Mouse (Mus musculus) embryonic fibroblast, embryonic 13.5 days (primary cell): ENCODE measurements around the gene Coq10a.
A peak's percentile ranks its signal among the peaks of the same experiment; 100 is the strongest.

Experiments used
- CTCF ChIP-seq: IDR thresholded peaks from 2 replicates; pipeline ENCODE4 v1.5.1; 2011; ENCODE audit warnings: mild to moderate bottlenecking, control low read depth, low read length, moderate library complexity, borderline replicate concordance; ENCODE audit not compliant: insufficient read depth
- POLR2A ChIP-seq: IDR thresholded peaks from 2 replicates; pipeline ENCODE4 v1.6.1; 2011; ENCODE audit warnings: low read depth, mild to moderate bottlenecking, control low read depth, low read length, moderate library complexity

GRCm38 (mm10) chr10:128337306-128338181, 31.3 kb downstream of the Coq10a start, which contains the start of gene Cs:
- peak; percentile 80 for TF ChIP-seq POLR2A
- no peak for TF ChIP-seq CTCF
